Mouse (Mus musculus) lung, postnatal 14 days (tissue): ENCODE data around the gene Homez.

ENCODE experiments used
- DNase-seq: peaks from one replicate; pipeline ENCODE4 v3.0.0; 2021

Gene Homez

DNA sequence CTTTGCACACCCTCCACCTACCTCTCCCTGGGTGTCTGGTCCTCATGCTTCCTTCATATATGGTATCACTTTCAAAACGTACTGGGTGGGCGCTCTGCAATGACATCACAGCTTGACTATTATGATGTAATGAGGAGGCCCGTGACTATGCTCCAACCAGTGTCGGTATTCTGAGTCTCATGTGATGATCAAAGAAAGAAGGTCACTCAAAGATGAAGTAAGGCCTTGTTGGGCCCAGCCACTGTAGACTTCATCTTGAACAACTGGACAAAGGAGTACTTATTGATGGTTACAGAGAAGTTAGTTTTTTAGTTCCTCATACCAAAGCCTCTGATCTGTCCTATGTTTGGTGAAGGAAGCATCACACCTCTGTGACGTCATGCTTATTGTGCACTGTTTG is at the start of gene Homez:
Gene Homez, minus strand, starts transcription at position 101 of the 400 bp plus-strand sequence.
- no peak for DNase-seq

- DNase-seq = no peak
Observed at GRCm38 (mm10) chr14:54920076-54920685, 49.4 kb upstream of the Homez start.

DNA sequence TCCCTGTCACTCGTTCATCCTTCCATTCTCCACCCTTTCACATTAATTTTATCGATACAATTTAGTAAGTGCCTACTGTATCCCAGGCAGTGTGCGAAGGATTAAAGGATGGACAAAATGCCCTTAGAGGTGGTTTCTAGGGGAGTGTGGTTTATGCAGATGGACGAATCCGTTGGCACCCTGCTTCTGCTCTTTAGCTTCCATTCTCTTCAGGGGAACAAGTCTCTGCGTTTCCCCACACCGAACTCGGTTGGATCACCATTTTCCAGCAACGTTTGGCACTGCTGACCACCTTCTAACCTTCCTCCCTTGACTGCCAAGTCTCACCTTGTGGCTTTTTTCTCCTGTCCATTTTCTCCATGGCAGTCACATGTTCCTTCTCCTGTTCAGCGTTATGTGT is 42.6 kb upstream of the Homez start:
- no peak for DNase-seq

- peak; percentile 72 for DNase-seq
Observed at GRCm38 (mm10) chr14:54912886-54913285, 42.1 kb upstream of the Homez start, which contains the start of gene Slc22a17. Gene Slc22a17, minus strand, starts transcription at chr14:54913132.

GRCm38 (mm10) chr14:54912109-54912850 is 41.5 kb upstream of the Homez start:
- no peak for DNase-seq

GRCm38 (mm10) chr14:54908682-54909081 is 37.9 kb upstream of the Homez start:
- no peak for DNase-seq

DNA sequence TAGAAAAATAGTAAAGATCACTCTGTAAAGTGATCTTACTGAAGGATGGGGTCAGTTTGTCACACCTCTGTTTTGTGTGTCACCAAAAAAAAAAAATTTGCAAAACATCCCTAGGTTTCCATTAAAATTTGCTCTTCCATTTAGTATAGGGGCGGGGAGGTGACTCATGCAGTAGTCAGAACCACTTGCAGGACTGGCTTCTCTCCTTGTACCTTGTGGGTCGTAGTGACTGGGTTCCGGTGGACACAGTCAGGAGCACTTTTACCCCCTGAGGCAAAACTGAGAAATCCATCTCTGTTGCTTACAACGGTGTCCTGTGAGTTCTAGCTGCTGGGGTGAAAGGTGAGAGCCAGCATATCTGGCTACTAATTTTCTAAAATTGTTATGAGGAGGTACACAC is 32.9 kb upstream of the Homez start:
- DNase-seq = no peak

DNA sequence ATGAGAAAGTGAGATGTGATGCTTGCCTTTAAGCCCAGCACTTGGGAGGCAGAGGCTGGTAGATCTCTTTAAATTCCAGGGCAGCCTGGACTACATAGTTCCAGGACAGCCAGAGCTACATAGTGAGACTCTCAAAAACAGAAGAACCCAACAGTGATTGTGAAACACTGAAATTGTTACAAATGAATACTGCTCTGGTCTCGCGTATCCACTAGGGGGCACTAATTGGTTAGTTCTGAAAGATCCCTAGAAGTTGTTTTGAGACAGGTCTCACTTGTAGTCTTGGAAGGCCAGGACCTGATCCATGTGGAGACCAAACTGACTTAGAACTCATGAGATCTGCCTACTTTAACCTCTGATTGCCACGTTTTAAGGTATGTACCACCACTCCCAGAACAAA is 29.6 kb upstream of the Homez start:
- DNase-seq = peak; percentile 81

- DNase-seq = no peak
Observed at GRCm38 (mm10) chr14:54897445-54897844, 26.7 kb upstream of the Homez start.

DNA sequence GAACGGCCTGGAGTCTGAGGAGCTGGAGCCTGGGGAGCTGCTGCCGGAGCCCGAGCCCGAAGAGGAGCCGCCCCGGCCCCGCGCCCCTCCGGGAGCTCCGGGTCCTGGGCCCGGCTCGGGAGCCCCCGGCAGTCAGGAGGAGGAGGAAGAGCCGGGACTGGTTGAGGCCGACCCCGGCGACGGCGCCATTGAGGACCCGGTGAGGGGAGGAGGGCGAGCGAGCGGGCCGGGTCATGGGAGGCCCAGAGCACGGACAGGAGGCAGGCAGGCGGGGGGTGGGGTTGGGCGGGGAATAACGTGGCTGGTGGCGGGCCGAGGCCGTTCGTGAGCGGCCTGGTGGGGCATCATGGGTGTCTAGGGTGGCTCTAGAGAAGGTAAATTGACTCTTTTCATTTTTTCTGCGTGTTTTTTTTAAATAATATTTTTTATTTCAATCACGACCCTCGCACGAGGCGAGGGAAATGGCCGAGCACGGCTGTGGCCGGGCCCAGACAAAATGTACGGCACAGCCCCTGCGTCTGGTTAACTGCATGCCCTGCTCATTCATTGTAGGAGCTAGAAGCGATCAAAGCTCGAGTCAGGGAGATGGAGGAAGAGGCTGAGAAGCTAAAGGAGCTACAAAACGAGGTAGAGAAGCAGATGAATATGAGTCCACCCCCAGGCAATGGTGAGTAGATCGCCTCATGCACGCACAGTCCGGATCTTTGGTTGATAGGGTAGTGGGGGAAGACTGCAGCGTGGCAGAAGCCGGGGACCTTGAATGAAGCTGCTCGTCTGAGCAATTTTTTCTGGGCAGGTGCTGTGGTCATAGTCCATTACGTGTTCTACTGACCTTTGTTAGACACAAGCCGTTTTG is 23.8 kb upstream of the Homez start:
- DNase-seq = peak; percentile 67

DNA sequence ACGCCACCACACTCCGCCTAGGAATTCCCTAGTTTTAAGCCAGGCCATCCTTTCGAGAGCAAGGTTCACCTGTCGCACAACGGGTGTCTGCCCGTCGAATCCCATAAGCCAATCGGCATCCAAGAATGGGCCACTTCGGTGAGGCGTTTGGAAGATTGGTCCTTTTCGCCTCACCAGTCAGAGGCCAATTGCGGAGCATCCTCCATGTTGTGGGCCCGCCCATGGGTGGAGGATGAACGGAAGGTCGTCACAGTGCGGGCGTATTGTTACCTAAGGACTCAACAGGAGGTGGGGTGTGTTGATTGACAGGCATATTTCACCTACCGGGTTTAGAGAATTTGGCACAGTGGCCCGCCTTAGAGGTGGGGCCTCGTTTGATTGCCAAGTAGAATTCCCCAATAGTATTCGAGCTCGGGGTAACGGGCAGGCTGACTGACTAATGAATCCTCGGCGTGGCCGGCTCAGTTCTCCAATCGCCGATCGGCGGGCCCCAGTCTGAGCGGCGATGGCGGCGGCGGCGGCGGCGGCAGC is 23.0 kb upstream of the Homez start:
- peak; percentile 95 for DNase-seq

DNA sequence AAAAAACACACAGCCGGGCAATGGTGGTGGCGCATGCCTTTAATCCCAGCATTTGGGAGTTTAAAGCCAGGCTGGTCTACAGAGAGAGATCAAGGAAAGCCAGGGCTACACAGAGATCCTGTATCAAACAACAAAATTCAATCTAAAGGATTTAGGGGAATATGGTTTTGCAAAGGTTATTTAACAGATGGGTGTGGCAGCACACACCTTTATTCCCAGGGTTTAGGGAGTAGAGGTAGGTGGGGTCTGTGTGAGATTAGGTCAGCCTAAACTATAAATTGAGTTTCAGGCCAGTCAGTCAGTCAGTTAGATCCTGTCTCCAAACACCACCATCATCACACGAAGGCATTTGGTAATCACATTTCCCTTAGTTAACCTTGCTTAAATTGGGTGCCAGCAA is 21.4 kb upstream of the Homez start, which contains the start of gene Pabpn1:
Gene Pabpn1, plus strand, starts transcription at position 301 of the 400 bp plus-strand sequence.
- DNase-seq = no peak

DNA sequence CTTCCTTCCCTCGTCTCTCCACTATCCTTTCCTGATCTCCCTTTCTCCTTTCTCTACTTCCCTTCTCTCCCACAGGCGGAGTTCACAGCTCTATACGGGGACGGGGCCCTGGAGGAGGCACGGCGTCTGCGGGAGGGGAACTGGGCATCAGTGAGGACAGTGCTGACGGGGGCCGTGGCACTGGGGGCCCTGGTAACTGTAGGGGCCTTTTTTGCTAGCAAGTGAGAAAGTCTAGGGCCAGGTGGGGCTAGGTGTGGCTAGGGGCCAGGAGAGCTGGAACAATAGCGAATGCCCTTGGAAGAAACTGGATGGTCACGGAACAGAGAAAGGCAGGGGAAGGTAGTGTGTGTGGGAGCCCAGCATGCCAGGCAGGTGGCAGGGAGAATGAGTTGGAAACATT is 14.5 kb upstream of the Homez start:
- DNase-seq = no peak

DNA sequence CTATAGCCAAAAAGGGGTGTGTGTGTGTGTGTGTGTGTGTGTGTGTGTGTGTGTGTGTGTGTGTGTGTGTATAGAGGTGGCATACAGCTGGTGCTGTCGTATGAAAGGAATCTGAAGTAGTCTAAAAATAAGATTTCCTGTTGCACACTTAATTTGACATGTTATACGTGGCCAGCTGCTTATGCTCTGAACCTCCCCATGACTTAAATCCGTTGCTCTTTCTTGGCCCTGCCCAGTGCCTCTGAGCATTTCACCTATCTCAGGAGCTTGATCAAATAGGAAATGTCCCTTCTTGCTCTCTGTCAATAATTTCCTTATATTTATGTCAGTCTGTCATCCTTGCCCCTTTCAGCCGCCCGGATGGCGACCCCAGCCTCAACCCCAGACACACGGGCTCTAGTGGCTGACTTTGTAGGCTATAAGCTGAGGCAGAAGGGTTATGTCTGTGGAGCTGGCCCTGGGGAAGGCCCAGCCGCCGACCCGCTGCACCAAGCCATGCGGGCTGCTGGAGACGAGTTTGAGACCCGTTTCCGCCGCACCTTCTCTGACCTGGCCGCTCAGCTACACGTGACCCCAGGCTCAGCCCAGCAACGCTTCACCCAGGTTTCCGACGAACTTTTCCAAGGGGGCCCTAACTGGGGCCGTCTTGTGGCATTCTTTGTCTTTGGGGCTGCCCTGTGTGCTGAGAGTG is 13.4 kb upstream of the Homez start:
- no peak for DNase-seq

GRCm38 (mm10) chr14:54883154-54884021 is 12.6 kb upstream of the Homez start, which contains the start of the genes Bcl2l2 and Gm20521:
Gene Bcl2l2, plus strand, starts transcription at chr14:54883377.
Gene Gm20521, plus strand, starts transcription at chr14:54883441.
- peak; percentile 85 for DNase-seq

- peak; percentile 63 for DNase-seq
Observed at GRCm38 (mm10) chr14:54877048-54877715, 6.4 kb upstream of the Homez start, which contains the start of gene Ppp1r3e. Gene Ppp1r3e, minus strand, starts transcription at chr14:54877550.

DNA sequence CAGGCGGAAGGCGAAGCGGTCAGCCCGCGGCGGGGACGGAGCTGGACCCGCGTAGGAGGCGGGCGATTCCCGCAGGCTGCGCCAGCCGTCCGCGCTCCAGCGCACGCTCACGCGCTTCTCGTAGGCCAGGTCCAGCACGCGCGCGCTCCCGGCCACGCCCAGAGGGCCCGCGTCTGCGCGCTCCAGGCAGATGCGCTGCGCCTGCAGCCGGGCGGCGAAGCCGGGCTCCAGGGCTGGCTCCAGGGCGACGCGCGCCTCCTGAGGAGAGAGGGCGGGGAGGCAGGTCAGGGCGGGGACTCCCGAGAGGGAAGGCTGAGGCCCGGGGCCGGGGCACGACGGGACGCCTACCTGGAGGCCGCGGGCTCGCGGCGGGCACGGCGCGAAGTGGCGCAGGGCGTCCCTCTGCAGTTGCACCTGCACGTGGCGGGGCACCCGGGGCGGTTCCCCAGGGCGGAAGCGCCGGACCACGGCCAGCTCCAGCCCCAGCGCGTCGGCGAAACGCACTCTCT is 5.8 kb upstream of the Homez start:
- peak; percentile 85 for DNase-seq

- DNase-seq = peak; percentile 47
Observed at GRCm38 (mm10) chr14:54875844-54876538, 5.2 kb upstream of the Homez start.

- DNase-seq = no peak
Observed at GRCm38 (mm10) chr14:54874165-54874564, 3.4 kb upstream of the Homez start.

DNA sequence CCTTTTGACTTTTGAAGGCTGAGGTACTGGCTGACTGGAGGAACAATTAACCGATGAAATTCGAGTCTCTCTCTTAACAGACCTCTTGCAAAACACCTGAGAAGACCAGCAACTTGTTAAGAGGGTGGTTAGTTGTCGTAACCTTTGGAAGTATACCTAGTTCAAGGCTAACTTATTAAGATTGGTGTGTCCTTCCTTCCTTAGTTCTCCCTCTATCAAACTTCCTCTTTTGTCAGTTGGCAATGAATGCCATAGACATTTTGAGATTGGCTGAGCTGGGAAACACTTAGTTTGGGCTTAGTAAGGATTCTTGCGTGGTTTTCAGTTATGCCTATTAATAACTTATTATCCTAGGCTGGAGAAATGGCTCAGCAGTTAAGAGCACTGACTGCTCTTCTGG is 2.7 kb downstream of the Homez start:
- no peak for DNase-seq
